Mouse (Mus musculus): Measurements from ENCODE around the gene Gpt2. TPM values are rescaled to one million over a fixed set of nuclear protein-coding genes. Genes with fewer than 3 reads are reported as not detected.

The Gpt2 gene
- total RNA-seq, 2 experiments from 2014 or later = 53.9 to 63.7 TPM

- DNase-seq (ENCODE audit: low spot score in 2 of 2) = no peak
Observed at GRCm38 (mm10) chr8:85481900-85482299, 10.5 kb upstream of the Gpt2 start.

- no peak for DNase-seq (ENCODE audit: low spot score in 2 of 2)
Observed at GRCm38 (mm10) chr8:85482427-85482826, 9.9 kb upstream of the Gpt2 start.

GRCm38 (mm10) chr8:85487906-85488620, 4.3 kb upstream of the Gpt2 start:
- DNase-seq (ENCODE audit: low spot score in 2 of 2) = no peak

GRCm38 (mm10) chr8:85488631-85489030, 3.7 kb upstream of the Gpt2 start:
- no peak for DNase-seq (ENCODE audit: low spot score in 2 of 2)

- no peak for DNase-seq (ENCODE audit: low spot score in 2 of 2)
Observed at GRCm38 (mm10) chr8:85489546-85489945, 2.8 kb upstream of the Gpt2 start.

- no peak for DNase-seq (ENCODE audit: low spot score in 2 of 2)
Observed at GRCm38 (mm10) chr8:85492940-85493931, 860 bp downstream of the Gpt2 start.

- no peak for DNase-seq (ENCODE audit: low spot score in 2 of 2)
Observed at GRCm38 (mm10) chr8:85496125-85496524, 3.7 kb downstream of the Gpt2 start.

- no peak for DNase-seq (ENCODE audit: low spot score in 2 of 2)
Observed at GRCm38 (mm10) chr8:85496778-85497177, 4.4 kb downstream of the Gpt2 start.

GRCm38 (mm10) chr8:85498577-85498976, 6.2 kb downstream of the Gpt2 start:
- no peak for DNase-seq (ENCODE audit: low spot score in 2 of 2)

GRCm38 (mm10) chr8:85500460-85500859, 8.1 kb downstream of the Gpt2 start:
- DNase-seq (ENCODE audit: low spot score in 2 of 2) = no peak

- DNase-seq (ENCODE audit: low spot score in 2 of 2) = no peak
Observed at GRCm38 (mm10) chr8:85500955-85501685, 8.7 kb downstream of the Gpt2 start.

GRCm38 (mm10) chr8:85502381-85502780, 10.0 kb downstream of the Gpt2 start:
- DNase-seq (ENCODE audit: low spot score in 2 of 2) = no peak

GRCm38 (mm10) chr8:85503065-85503464, 10.7 kb downstream of the Gpt2 start:
- no peak for DNase-seq (ENCODE audit: low spot score in 2 of 2)

GRCm38 (mm10) chr8:85504704-85505103, 12.3 kb downstream of the Gpt2 start:
- no peak for DNase-seq (ENCODE audit: low spot score in 2 of 2)

- no peak for DNase-seq (ENCODE audit: low spot score in 2 of 2)
Observed at GRCm38 (mm10) chr8:85506620-85507019, 14.2 kb downstream of the Gpt2 start.

GRCm38 (mm10) chr8:85508661-85509060, 16.3 kb downstream of the Gpt2 start:
- no peak for DNase-seq (ENCODE audit: low spot score in 2 of 2)

- no peak for DNase-seq (ENCODE audit: low spot score in 2 of 2)
Observed at GRCm38 (mm10) chr8:85512234-85512633, 19.9 kb downstream of the Gpt2 start.

GRCm38 (mm10) chr8:85513283-85513682, 20.9 kb downstream of the Gpt2 start:
- DNase-seq (ENCODE audit: low spot score in 2 of 2) = no peak

GRCm38 (mm10) chr8:85515391-85515790, 23.0 kb downstream of the Gpt2 start:
- no peak for DNase-seq (ENCODE audit: low spot score in 2 of 2)

- no peak for DNase-seq (ENCODE audit: low spot score in 2 of 2)
Observed at GRCm38 (mm10) chr8:85517336-85517735, 25.0 kb downstream of the Gpt2 start.

- no peak for DNase-seq (ENCODE audit: low spot score in 2 of 2)
Observed at GRCm38 (mm10) chr8:85517956-85518355, 25.6 kb downstream of the Gpt2 start.

All from adrenal gland, postnatal 4 days (tissue).